Mouse (Mus musculus) hindbrain, embryonic 12.5 days (tissue): Measurements from ENCODE around the gene Cygb. TPM values are rescaled to one million over a fixed set of nuclear protein-coding genes. Genes with fewer than 3 reads are reported as not detected.

Experiments
- ATAC-seq: fragments of 200-750 bp; cut with Nextera tagmentation; 2 replicates; pipeline ENCODE4 v1.8.0; 2017; ENCODE audit warnings: moderate TSS enrichment; ENCODE audit not compliant: low FRiP score
- H3K27ac ChIP-seq: fragments of 300-500 bp; sonication (generic); 2 replicates; pipeline ENCODE4 v1.5.1; 2016; ENCODE audit warnings: mild to moderate bottlenecking
- H3K27me3 ChIP-seq: fragments of 300-500 bp; sonication (generic); 2 replicates; pipeline ENCODE4 v1.6.1; 2016; ENCODE audit warnings: mild to moderate bottlenecking
- H3K36me3 ChIP-seq: fragments of 300-500 bp; sonication (generic); 2 replicates; pipeline ENCODE4 v1.6.1; 2016; ENCODE audit warnings: mild to moderate bottlenecking
- H3K4me1 ChIP-seq: fragments of 300-500 bp; sonication (generic); 2 replicates; pipeline ENCODE4 v1.6.1; 2016
- H3K4me2 ChIP-seq: fragments of 300-500 bp; sonication (generic); replicated peaks from 2 replicates; pipeline ENCODE4 v1.6.1; 2016; ENCODE audit warnings: mild to moderate bottlenecking
- H3K4me3 ChIP-seq: fragments of 300-500 bp; sonication (generic); 2 replicates; pipeline ENCODE4 v1.5.1; 2016; ENCODE audit warnings: mild to moderate bottlenecking
- H3K9ac ChIP-seq: fragments of 300-500 bp; sonication (generic); 2 replicates; pipeline ENCODE4 v1.6.1; 2016; ENCODE audit warnings: mild to moderate bottlenecking, moderate library complexity
- H3K9me3 ChIP-seq: fragments of 300-500 bp; sonication (generic); replicated peaks from 2 replicates; pipeline ENCODE4 v1.6.1; 2016; ENCODE audit warnings: mild to moderate bottlenecking
- WGBS: fragments of 180-500 bp; shearing (Covaris S2); methylation state at CpG from one replicate; pipeline ENCODE4 v1.1.7; 2016; 5-methylcytosine and 5-hydroxymethylcytosine counted together
- polyA plus RNA-seq: library from polyadenylated mRNA; unstranded; fragments of >200 nt; fragmentation: Nextera tagmentation; extraction: Ambion mirVana; gene quantifications from 2 replicates; pipeline ENCODE4 v1.2.1, GENCODE M21; 2016

Gene Cygb
- polyA plus RNA-seq = 4.5 and 5.9 TPM in 2 replicates

DNA sequence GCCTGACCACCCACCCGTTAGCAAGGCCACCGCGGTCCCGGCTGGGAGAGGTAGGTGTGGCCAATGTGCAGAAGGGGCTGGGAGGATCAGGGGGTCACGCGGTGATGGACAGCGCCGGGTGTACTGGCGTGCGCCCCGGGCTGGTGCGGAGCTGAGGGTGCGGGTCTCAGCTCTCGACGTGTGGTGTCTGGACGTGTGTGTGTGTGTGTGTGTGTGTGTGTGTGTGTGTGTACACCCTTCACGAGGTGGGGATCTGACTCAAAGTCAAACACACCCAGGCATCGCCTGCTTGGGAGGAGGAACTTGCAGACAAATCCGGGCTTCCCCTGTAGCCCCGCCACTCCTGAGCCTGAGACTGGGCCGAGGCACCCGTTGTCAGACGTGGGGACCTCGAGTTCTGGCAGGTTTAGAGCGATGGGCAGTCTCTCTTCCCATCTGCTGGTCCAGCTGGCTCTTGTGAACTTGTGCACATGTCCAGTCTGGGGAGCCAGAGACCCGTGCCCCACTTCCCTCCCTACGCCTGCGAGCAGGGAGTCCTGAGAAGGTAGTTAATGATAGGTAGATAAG is at the start of gene Cygb:
TSS of gene Cygb (minus strand) at position 59 of the 567 bp plus-strand sequence.
- ATAC-seq = peak; percentile 18; the same call in 1 of the 2 replicates
- no peak within 1 kb of the TSS for H3K27ac ChIP-seq
- H3K4me3 ChIP-seq = peak within 1 kb of the TSS; percentile 49
- peaks cover 63% of the 10 kb centered on the region for H3K27me3 ChIP-seq
- WGBS = 5% methylated on average over 28 of the region's 28 CpGs
- peaks cover 39% of the 10 kb centered on the region for H3K4me1 ChIP-seq
- no peaks in the 10 kb centered on the region for H3K9me3 ChIP-seq
- no peaks in the 10 kb centered on the region for H3K36me3 ChIP-seq
- H3K9ac ChIP-seq = peak within 1 kb of the TSS; percentile 67
- H3K4me2 ChIP-seq = peak within 1 kb of the TSS; percentile 95

DNA sequence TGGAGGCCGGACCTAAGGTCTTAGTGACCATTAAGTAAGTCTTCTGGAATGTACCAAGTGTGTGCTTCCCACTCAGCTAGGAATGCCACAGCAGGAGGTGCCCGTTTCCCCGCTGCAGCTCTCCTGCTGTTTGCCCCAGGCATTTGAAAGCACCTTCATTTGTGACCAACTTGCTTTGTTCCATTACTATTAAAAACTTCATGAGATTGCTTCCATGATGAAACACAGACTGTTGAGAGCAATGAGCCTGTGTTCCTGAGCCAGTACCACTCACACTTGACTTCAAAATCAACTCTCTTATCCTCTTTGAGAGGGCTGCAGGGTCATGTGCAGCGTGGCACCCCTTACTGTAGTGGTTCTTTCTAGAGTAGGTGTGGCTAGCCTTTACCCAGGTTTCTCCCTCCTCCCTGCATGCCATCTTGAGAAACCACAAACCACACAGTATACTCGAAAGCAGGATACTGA is 47.3 kb upstream of the Cygb start:
- Histone ChIP-seq H3K27me3 (peaks cover 11% of the 10 kb centered on the region), H3K9ac (no peak overlapping the region), H3K4me1 (no peaks in the 10 kb centered on the region), H3K36me3 (no peaks in the 10 kb centered on the region), H3K27ac (no peak overlapping the region), H3K4me3 (no peak overlapping the region), H3K4me2 (no peak overlapping the region), H3K9me3 (no peaks in the 10 kb centered on the region; the same call in 1 of the 2 replicates)
- no peak for ATAC-seq
- WGBS = 40% methylated on average over 5 of the region's 5 CpGs

DNA sequence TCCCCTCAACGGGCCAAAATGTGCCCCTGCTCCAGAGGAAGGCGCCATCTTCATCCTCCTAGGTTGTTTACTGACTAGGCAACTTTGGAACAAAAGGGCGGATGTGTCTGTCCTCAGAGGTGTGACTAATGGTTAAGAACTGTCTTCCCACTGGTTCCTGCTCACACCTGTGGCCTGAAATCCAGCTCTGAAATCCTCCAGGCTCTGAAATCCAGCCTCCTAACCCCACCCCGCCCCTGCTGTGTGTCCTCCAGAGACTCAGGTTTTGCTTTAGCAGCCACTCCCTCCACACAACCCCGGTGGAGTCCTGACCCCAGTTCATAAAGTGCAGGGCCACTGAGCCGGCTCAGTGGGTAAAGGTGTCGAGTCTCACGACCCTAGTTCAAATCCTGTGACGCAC is 43.4 kb upstream of the Cygb start:
- no peak overlapping the region for H3K9ac ChIP-seq
- peaks cover 47% of the 10 kb centered on the region for H3K27me3 ChIP-seq
- H3K4me3 ChIP-seq = no peak overlapping the region
- no peaks in the 10 kb centered on the region for H3K36me3 ChIP-seq
- no peaks in the 10 kb centered on the region; the same call in 1 of the 2 replicates for H3K9me3 ChIP-seq
- WGBS = 66% methylated on average over 9 of the region's 9 CpGs
- ATAC-seq = no peak
- peaks cover 18% of the 10 kb centered on the region for H3K4me1 ChIP-seq
- H3K27ac ChIP-seq = no peak overlapping the region
- no peak overlapping the region for H3K4me2 ChIP-seq

DNA sequence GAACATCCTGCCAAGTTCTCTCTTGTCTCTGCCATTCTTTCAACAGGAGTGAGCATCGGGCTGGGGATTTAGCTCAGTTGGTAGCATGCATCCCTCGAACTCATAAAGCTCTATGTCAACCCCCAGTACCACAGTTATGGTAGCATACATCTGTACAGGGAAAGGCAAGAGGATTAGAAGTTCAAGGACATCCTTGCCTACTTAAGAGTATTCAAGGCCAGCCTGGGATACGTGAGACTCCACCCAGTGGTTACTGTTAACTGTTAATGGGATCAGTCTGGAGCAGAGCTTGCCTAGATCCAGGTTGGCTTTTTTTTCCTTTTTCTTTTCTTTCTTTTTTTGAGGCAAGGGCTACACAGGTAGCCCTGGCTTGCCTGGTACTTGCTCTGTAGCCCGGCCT is 42.3 kb upstream of the Cygb start:
- H3K4me2 ChIP-seq = no peak overlapping the region
- peaks cover 47% of the 10 kb centered on the region for H3K27me3 ChIP-seq
- no peaks in the 10 kb centered on the region; the same call in 1 of the 2 replicates for H3K9me3 ChIP-seq
- H3K27ac ChIP-seq = no peak overlapping the region
- H3K4me1 ChIP-seq = peaks cover 18% of the 10 kb centered on the region
- H3K4me3 ChIP-seq = no peak overlapping the region
- no peak for ATAC-seq
- no peaks in the 10 kb centered on the region for H3K36me3 ChIP-seq
- H3K9ac ChIP-seq = no peak overlapping the region
- WGBS = 84% methylated on average over 4 of the region's 4 CpGs

DNA sequence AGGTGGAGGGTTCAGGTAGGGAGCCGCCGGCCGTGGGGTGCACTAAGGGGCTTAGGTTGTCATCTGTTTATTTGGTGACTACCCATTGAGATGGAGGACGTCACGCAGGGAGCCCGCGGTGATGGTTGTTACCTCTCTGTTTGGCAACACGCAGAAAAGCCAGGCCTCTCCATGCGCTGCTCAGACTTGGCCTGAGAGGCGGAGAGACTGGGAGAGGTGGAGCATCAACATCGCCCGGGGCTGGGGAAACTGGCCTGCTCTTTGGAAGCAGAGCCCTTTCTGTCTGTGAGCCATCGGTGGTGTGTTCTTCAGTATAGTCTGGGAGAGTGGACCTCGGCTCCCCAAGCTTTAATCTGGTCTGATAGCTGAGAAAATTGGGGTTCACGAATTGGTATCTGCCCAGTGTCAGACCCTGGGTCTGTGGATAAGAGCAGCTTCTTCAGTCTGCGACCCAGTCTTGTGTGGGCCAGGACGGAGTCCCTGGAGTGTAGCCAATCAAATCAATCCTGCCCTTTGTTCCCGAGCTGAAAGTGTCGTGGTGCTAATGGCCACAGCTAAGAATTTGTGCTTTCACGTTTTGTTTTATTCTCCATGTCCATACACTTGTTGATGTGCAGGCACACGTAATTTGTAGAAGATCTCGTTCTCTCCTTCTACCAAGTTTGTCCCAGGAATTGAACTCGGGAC is 41.2 kb upstream of the Cygb start:
- Histone ChIP-seq H3K4me3 (no peak overlapping the region), H3K4me1 (peaks cover 18% of the 10 kb centered on the region), H3K36me3 (no peaks in the 10 kb centered on the region), H3K27ac (no peak overlapping the region), H3K4me2 (0 out of 2 replicates have a peak overlapping the region, but pooled peaks have one; percentile 74), H3K27me3 (peaks cover 47% of the 10 kb centered on the region), H3K9me3 (no peaks in the 10 kb centered on the region; the same call in 1 of the 2 replicates), H3K9ac (no peak overlapping the region)
- 19% methylated on average over 23 of the region's 23 CpGs for WGBS
- ATAC-seq = no peak

DNA sequence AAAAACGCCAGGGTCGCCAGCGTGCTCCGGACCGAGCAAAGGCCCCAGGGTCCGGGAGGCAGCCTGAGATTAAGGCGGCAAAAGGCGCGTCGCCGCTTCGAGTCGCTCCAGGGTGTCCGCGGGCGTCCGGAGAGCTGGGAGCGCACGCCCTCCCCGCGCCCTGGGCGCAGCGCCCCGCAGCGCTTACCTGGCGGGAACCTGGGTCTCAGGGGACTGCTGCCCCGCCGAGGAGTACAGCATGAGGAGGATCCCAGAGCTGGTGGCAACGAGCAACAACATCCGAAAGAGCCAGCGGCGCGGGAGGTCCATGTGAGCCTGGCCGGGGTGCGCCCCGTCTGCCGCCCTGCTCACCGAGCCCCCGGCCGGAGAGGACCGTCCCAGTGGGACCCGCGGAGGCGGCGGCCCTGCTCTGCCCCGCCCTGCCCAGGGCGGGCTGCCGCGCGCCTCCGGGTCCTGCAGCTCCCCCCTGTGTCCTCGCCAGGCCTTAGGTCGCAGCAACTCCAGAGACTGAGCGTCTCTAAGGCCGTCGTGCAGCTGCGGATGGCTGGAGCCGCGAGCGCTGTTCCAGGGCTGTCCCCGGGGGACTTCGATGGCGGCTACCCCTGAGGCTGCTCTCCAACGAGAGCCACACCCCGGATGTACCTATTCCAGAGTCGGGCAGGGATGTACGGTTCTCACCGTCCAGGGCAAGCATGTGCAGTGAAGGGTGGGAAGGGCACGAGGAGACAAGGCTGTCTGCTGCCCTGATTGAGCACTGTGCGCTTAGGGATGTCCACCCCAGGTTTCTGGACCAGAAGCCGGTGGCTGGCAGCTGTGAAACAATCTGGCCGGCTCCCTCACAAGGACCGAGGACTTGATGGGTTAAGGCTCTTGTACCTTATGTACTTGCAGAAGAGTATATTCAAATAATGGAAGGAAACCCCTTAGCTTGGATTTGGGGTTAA is 40.4 kb upstream of the Cygb start:
- H3K9me3 ChIP-seq = no peaks in the 10 kb centered on the region
- peak overlapping the region; percentile 74 for H3K4me2 ChIP-seq
- peaks cover 18% of the 10 kb centered on the region for H3K4me1 ChIP-seq
- peaks cover 47% of the 10 kb centered on the region for H3K27me3 ChIP-seq
- H3K4me3 ChIP-seq = peak overlapping the region; percentile 43
- peak overlapping the region; percentile 61 for H3K9ac ChIP-seq
- no peaks in the 10 kb centered on the region for H3K36me3 ChIP-seq
- ATAC-seq = peak; percentile 56; the same call in 1 of the 2 replicates
- 2% methylated on average over 73 of the region's 73 CpGs for WGBS
- H3K27ac ChIP-seq = no peak overlapping the region

DNA sequence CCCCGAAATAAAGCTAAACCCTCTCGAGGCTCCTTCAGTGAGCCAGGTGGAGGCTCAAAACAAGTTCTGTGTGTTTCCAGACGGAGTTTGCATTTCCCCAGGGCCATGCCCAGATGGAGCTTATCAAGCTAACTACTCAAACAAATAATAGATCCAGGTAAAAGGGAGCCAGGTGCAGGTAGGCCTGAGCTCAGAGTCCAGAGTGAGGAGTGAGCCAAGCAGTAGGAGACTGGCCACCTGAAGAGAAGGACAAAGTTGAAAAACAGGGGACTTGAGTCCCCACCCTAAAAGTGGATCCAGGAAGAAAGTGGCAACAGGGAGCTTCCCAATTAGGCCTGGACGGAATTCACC is 39.8 kb upstream of the Cygb start:
- Histone ChIP-seq H3K4me1 (peaks cover 18% of the 10 kb centered on the region), H3K4me3 (peak overlapping the region; percentile 43), H3K4me2 (peak overlapping the region; percentile 74), H3K27me3 (peaks cover 47% of the 10 kb centered on the region), H3K27ac (no peak overlapping the region), H3K36me3 (no peaks in the 10 kb centered on the region), H3K9me3 (no peaks in the 10 kb centered on the region), H3K9ac (peak overlapping the region; percentile 61; the same call in 1 of the 2 replicates)
- ATAC-seq = no peak
- WGBS = 31% methylated on average over 4 of the region's 4 CpGs

DNA sequence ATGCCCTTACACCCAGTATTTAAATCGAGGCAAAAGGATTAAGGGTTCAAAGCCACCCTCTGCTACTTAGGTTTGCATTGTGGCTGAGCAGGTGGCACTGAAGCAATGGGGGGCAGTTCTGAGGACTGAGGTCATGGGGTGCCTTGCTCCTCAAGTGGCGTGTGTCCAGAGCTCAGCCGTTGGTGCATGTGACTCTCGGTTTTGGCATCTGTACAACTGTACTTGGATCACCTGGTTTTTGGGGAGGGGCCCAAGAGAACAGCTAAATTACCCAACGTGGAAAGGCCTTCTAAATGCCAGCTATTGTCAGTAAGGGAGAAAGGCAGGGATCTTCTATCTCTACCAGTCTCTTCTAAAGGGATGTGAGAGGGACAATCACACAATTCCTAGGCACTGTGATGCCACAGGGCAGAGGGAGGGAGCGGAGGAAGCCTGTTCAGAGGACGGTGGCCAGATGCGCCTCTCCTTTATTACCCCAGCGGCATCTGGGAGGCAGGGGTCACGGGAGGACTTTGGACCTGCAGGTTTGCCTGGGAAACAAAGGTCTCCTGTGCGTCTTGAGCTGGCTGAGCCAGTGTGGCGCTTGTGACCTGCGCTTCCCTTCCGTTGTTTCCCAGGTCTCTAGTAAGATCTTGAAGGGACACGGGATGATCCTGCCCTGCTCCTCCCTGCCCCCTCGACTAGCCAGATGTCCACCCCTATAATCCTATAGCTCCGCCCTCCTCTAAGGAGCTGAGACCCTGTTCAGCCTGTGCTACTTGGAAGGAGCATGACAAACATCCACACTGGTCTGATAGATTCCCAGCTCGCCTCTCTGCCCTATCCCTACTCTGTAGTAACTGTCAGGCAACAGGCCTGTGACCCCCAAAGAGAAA is 36.8 kb upstream of the Cygb start:
- 56% methylated on average over 18 of the region's 18 CpGs for WGBS
- no peak for ATAC-seq
- H3K4me2 ChIP-seq = no peak overlapping the region

DNA sequence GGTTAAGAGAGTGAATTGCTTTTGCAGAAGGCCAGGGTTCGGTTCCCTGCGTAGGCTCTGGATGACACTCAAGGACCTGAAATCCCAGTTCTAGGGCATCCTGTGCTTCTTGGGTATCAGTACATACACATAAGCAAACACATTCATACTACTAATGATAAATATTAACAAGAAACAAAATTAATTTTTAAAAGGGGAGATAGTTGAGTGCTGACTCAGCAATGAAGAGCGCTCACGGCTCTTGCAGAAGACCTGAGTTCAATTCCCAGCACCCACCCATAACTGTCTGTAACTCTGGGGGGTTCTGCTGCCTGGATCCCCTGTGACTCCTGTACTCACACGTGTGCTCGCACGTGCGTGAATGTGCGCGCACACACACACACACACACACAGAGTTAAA is 35.5 kb upstream of the Cygb start:
- no peak overlapping the region for H3K4me3 ChIP-seq
- peaks cover 10% of the 10 kb centered on the region; the same call in 1 of the 2 replicates for H3K36me3 ChIP-seq
- H3K9me3 ChIP-seq = no peaks in the 10 kb centered on the region
- H3K4me1 ChIP-seq = peaks cover 11% of the 10 kb centered on the region
- H3K27me3 ChIP-seq = peaks cover 19% of the 10 kb centered on the region
- WGBS = 96% methylated on average over 10 of the region's 10 CpGs
- no peak overlapping the region for H3K4me2 ChIP-seq
- H3K9ac ChIP-seq = no peak overlapping the region
- no peak overlapping the region for H3K27ac ChIP-seq
- ATAC-seq = no peak

More for the DNA sequence above, 36.8 kb upstream of the Cygb start:
- H3K9ac ChIP-seq = no peak overlapping the region
- H3K36me3 ChIP-seq = peaks cover 1% of the 10 kb centered on the region; the same call in 1 of the 2 replicates
- H3K4me3 ChIP-seq = no peak overlapping the region
- peaks cover 21% of the 10 kb centered on the region for H3K4me1 ChIP-seq
- no peaks in the 10 kb centered on the region for H3K9me3 ChIP-seq
- H3K27ac ChIP-seq = no peak overlapping the region
- H3K27me3 ChIP-seq = peaks cover 32% of the 10 kb centered on the region

DNA sequence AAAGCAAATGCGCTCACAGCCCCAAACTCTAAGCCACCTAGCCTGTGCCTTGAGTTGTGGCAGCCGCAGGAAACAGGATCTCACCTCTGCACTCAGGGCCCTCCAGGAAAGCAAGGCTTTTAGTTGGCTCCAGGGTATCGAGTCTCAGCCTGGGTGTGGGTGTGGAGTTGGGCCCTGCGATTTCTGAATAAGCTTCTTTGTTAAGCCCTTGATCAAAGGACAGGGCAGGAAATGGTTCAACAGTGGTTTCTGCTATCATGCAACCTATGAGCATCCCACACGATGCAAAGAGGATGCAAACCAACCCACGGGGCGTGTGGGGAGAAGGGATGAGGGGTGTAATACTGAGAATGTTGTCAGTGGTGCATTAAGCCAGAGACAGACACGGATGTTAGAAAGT is 33.8 kb upstream of the Cygb start:
- 72% methylated on average over 8 of the region's 8 CpGs for WGBS
- H3K9ac ChIP-seq = no peak overlapping the region
- H3K36me3 ChIP-seq = peaks cover 11% of the 10 kb centered on the region; the same call in 1 of the 2 replicates
- no peak overlapping the region for H3K4me2 ChIP-seq
- H3K4me1 ChIP-seq = 0 out of 2 replicates have a peak, but pooled peaks cover 3% of the 10 kb centered on the region
- H3K9me3 ChIP-seq = no peaks in the 10 kb centered on the region
- H3K4me3 ChIP-seq = no peak overlapping the region
- H3K27me3 ChIP-seq = peaks cover 4% of the 10 kb centered on the region
- ATAC-seq = no peak
- peak overlapping the region; percentile 35 for H3K27ac ChIP-seq

DNA sequence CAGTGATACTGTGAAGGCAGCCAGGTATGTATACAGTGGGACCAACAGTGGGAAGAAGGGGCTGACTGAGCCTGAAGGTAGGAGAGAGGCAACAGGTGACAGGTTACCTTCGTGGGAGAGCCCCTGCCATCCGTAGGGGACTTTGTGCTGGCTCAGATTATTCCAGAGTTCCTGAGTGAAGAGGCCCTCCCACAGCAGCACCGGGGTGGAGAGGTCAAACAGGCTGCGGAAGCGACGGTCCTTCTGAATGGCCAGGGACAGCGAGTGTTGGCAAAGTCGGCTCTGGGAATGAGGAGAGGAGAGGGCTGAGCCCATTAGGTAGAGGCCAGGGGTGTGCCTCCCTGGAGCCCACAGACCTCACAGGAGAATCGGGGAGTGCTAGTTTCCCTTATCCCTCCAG is 31.6 kb upstream of the Cygb start:
- Histone ChIP-seq H3K4me1 (0 out of 2 replicates have a peak, but pooled peaks cover 3% of the 10 kb centered on the region), H3K27ac (no peak overlapping the region), H3K4me3 (no peak overlapping the region), H3K9me3 (no peaks in the 10 kb centered on the region), H3K27me3 (no peaks in the 10 kb centered on the region), H3K36me3 (peaks cover 18% of the 10 kb centered on the region; the same call in 1 of the 2 replicates), H3K4me2 (no peak overlapping the region), H3K9ac (no peak overlapping the region)
- no peak for ATAC-seq
- 74% methylated on average over 9 of the region's 9 CpGs for WGBS
